Mouse (Mus musculus) limb, embryonic 11.5 days (tissue): ENCODE data around the gene Rdh7. TPM values are rescaled to one million over a fixed set of nuclear protein-coding genes. Genes with fewer than 3 reads are reported as not detected.
"Not testable (repeated sequence)": the region's sequence is repeated elsewhere in the genome, so short reads cannot be mapped to it uniquely, and the experiment has no call there.

Source experiments
- ATAC-seq: fragments of 200-750 bp; cut with Nextera tagmentation; 2 replicates; pipeline ENCODE4 v1.8.0; 2017; ENCODE audit warnings: low read depth; ENCODE audit not compliant: insufficient number of reproducible peaks, low FRiP score, low TSS enrichment
- DNase-seq: peaks from one replicate; pipeline ENCODE4 v3.0.0-alpha.2; 2015; ENCODE audit warnings: low spot score
- H3K27ac ChIP-seq: fragments of 300-500 bp; sonication (generic); replicated peaks from 2 replicates; pipeline ENCODE4 v1.5.1; 2014; ENCODE audit warnings: low read depth, mild to moderate bottlenecking, low read length
- H3K27me3 ChIP-seq: fragments of 300-500 bp; sonication (generic); 2 replicates; pipeline ENCODE4 v1.6.1; 2014; ENCODE audit warnings: mild to moderate bottlenecking, low read length, mixed read lengths; ENCODE audit not compliant: control insufficient read depth, insufficient read depth
- H3K36me3 ChIP-seq: fragments of 300-500 bp; sonication (generic); 2 replicates; pipeline ENCODE4 v1.6.1; 2014; ENCODE audit warnings: mild to moderate bottlenecking, low read length, moderate library complexity, mixed read lengths; ENCODE audit not compliant: control insufficient read depth, insufficient read depth
- H3K4me1 ChIP-seq: fragments of 300-500 bp; sonication (generic); 2 replicates; pipeline ENCODE4 v1.6.1; 2014; ENCODE audit warnings: low read length, mixed read lengths; ENCODE audit not compliant: control insufficient read depth, insufficient read depth
- H3K4me2 ChIP-seq: fragments of 300-500 bp; sonication (generic); 2 replicates; pipeline ENCODE4 v1.6.1; 2014; ENCODE audit warnings: low read depth, mild to moderate bottlenecking, moderate library complexity; ENCODE audit not compliant: severe bottlenecking
- H3K4me3 ChIP-seq: fragments of 300-500 bp; sonication (generic); 2 replicates; pipeline ENCODE4 v1.5.1; 2014; ENCODE audit warnings: low read depth, low read length
- H3K9ac ChIP-seq: fragments of 300-500 bp; sonication (generic); 2 replicates; pipeline ENCODE4 v1.6.1; 2014; ENCODE audit warnings: mild to moderate bottlenecking, low read length
- H3K9me3 ChIP-seq: fragments of 300-500 bp; sonication (generic); 2 replicates; pipeline ENCODE4 v1.6.1; 2016; ENCODE audit warnings: low read length; ENCODE audit not compliant: control insufficient read depth
- WGBS: fragments of 180-500 bp; shearing (Covaris S2); extraction: QIAGEN DNeasy Blood & Tissue Kit; methylation state at CpG from one replicate; pipeline ENCODE4 v1.1.7; 2014; 5-methylcytosine and 5-hydroxymethylcytosine counted together
- polyA plus RNA-seq: library from polyadenylated mRNA; unstranded; fragments of >200 nt; fragmentation: Nextera tagmentation; extraction: Ambion mirVana; gene quantifications from 2 replicates; pipeline ENCODE4 v1.2.1, GENCODE M21; 2014

Gene Rdh7
- polyA plus RNA-seq, 1 experiment from 2014 or later: not detected

GRCm38 (mm10) chr10:127899783-127900182, 11.2 kb upstream of the Rdh7 start:
- no peak for ATAC-seq
- H3K9me3 ChIP-seq: no peaks in the 10 kb centered on the region
- no peaks in the 10 kb centered on the region for H3K36me3 ChIP-seq
- DNase-seq: no peak
- H3K9ac ChIP-seq: no peak overlapping the region
- H3K4me3 ChIP-seq: no peak overlapping the region
- no peaks in the 10 kb centered on the region for H3K4me1 ChIP-seq
- WGBS: 78% methylated on average over 5 of the region's 5 CpGs
- no peak overlapping the region for H3K4me2 ChIP-seq
- no peak overlapping the region for H3K27ac ChIP-seq
- no peaks in the 10 kb centered on the region for H3K27me3 ChIP-seq

GRCm38 (mm10) chr10:127898218-127898617, 9.6 kb upstream of the Rdh7 start, which contains the start of gene Sdr9c7:
Gene Sdr9c7, plus strand, starts transcription at chr10:127898518.
- H3K36me3 ChIP-seq: no peaks in the 10 kb centered on the region
- H3K27me3 ChIP-seq: no peaks in the 10 kb centered on the region
- no peak within 1 kb of the TSS for H3K9ac ChIP-seq
- DNase-seq (no peak), ATAC-seq (no peak)
- H3K4me1 ChIP-seq: no peaks in the 10 kb centered on the region
- H3K4me3 ChIP-seq: no peak within 1 kb of the TSS
- 81% methylated on average over 2 of the region's 2 CpGs for WGBS
- H3K9me3 ChIP-seq: no peaks in the 10 kb centered on the region
- H3K27ac ChIP-seq: no peak within 1 kb of the TSS
- no peak within 1 kb of the TSS for H3K4me2 ChIP-seq

GRCm38 (mm10) chr10:127897506-127897905, 8.9 kb upstream of the Rdh7 start:
- no peaks in the 10 kb centered on the region for H3K9me3 ChIP-seq
- DNase-seq (no peak), ATAC-seq (no peak)
- no peak overlapping the region for H3K4me2 ChIP-seq
- H3K27me3 ChIP-seq: no peaks in the 10 kb centered on the region
- H3K9ac ChIP-seq: no peak overlapping the region
- H3K27ac ChIP-seq: no peak overlapping the region
- no peaks in the 10 kb centered on the region for H3K36me3 ChIP-seq
- 82% methylated on average over 3 of the region's 3 CpGs for WGBS
- H3K4me3 ChIP-seq: no peak overlapping the region
- H3K4me1 ChIP-seq: no peaks in the 10 kb centered on the region

GRCm38 (mm10) chr10:127896705-127897104, 8.1 kb upstream of the Rdh7 start:
- ATAC-seq (no peak), DNase-seq (no peak)
- Histone ChIP-seq H3K9ac (no peak overlapping the region), H3K27me3 (no peaks in the 10 kb centered on the region), H3K4me3 (no peak overlapping the region), H3K4me2 (no peak overlapping the region), H3K36me3 (no peaks in the 10 kb centered on the region), H3K4me1 (no peaks in the 10 kb centered on the region), H3K9me3 (no peaks in the 10 kb centered on the region), H3K27ac (no peak overlapping the region)
- WGBS: 62% methylated on average over 5 of the region's 5 CpGs

GRCm38 (mm10) chr10:127893163-127894022, 4.8 kb upstream of the Rdh7 start:
- WGBS: 70% methylated on average over 5 of the region's 5 CpGs
- not testable (repeated sequence) for H3K9me3 ChIP-seq, H3K4me3 ChIP-seq, DNase-seq, H3K27me3 ChIP-seq, H3K4me1 ChIP-seq, H3K36me3 ChIP-seq, H3K27ac ChIP-seq, H3K9ac ChIP-seq, H3K4me2 ChIP-seq, ATAC-seq

- no peak overlapping the region for H3K4me3 ChIP-seq
- 83% methylated on average over 1 of the region's 1 CpGs for WGBS
- no peak overlapping the region for H3K9ac ChIP-seq
- H3K36me3 ChIP-seq: no peaks in the 10 kb centered on the region
- ATAC-seq (no peak), DNase-seq (no peak)
- H3K9me3 ChIP-seq: no peaks in the 10 kb centered on the region
- H3K27ac ChIP-seq: no peak overlapping the region
- H3K4me2 ChIP-seq: no peak overlapping the region
- no peaks in the 10 kb centered on the region for H3K27me3 ChIP-seq
- H3K4me1 ChIP-seq: no peaks in the 10 kb centered on the region
These were observed 2.9 kb upstream of the Rdh7 start for GRCm38 (mm10) chr10:127891481-127891880.

- DNase-seq: no peak
- 82% methylated on average over 4 of the region's 4 CpGs for WGBS
- ATAC-seq: no peak
- H3K9ac ChIP-seq: no peak overlapping the region
- H3K4me1 ChIP-seq: no peaks in the 10 kb centered on the region
- no peak overlapping the region for H3K4me3 ChIP-seq
- H3K9me3 ChIP-seq: no peaks in the 10 kb centered on the region
- no peaks in the 10 kb centered on the region for H3K27me3 ChIP-seq
- no peak overlapping the region for H3K27ac ChIP-seq
- no peak overlapping the region for H3K4me2 ChIP-seq
- no peaks in the 10 kb centered on the region for H3K36me3 ChIP-seq
These were observed 1.6 kb downstream of the Rdh7 start for GRCm38 (mm10) chr10:127886971-127887370.

- no peaks in the 10 kb centered on the region for H3K4me1 ChIP-seq
- no peak overlapping the region for H3K27ac ChIP-seq
- H3K9ac ChIP-seq: no peak overlapping the region
- no peak overlapping the region for H3K4me2 ChIP-seq
- no peaks in the 10 kb centered on the region for H3K36me3 ChIP-seq
- no peak overlapping the region for H3K4me3 ChIP-seq
- no peaks in the 10 kb centered on the region for H3K9me3 ChIP-seq
- no peaks in the 10 kb centered on the region for H3K27me3 ChIP-seq
- DNase-seq (no peak), ATAC-seq (no peak)
- 81% methylated on average over 1 of the region's 1 CpGs for WGBS
These were observed 2.1 kb downstream of the Rdh7 start for GRCm38 (mm10) chr10:127886551-127886950.
